Mouse (Mus musculus) midbrain, embryonic 10.5 days (tissue): Measurements from ENCODE around the gene Itpr1. TPM values are rescaled to one million over a fixed set of nuclear protein-coding genes. Genes with fewer than 3 reads are reported as not detected.

Source experiments
- DNase-seq: peaks from one replicate; pipeline ENCODE4 v3.0.0-alpha.2; 2017; ENCODE audit warnings: low spot score
- H3K27ac ChIP-seq: fragments of 300-500 bp; sonication (generic); replicated peaks from 2 replicates; pipeline ENCODE4 v1.5.1; 2016; ENCODE audit warnings: mild to moderate bottlenecking
- H3K27me3 ChIP-seq: fragments of 300-500 bp; sonication (generic); 2 replicates; pipeline ENCODE4 v1.6.1; 2016; ENCODE audit warnings: low read depth, mild to moderate bottlenecking; ENCODE audit not compliant: poor library complexity, severe bottlenecking
- H3K36me3 ChIP-seq: fragments of 300-500 bp; sonication (generic); 2 replicates; pipeline ENCODE4 v1.6.1; 2016; ENCODE audit warnings: mild to moderate bottlenecking, moderate library complexity
- H3K4me1 ChIP-seq: fragments of 300-500 bp; sonication (generic); 2 replicates; pipeline ENCODE4 v1.6.1; 2016
- H3K4me3 ChIP-seq: fragments of 300-500 bp; sonication (generic); 2 replicates; pipeline ENCODE4 v1.5.1; 2016; ENCODE audit warnings: mild to moderate bottlenecking, moderate library complexity
- H3K9me3 ChIP-seq: fragments of 300-500 bp; sonication (generic); replicated peaks from 2 replicates; pipeline ENCODE4 v1.6.1; 2016; ENCODE audit warnings: mild to moderate bottlenecking
- WGBS: fragments of 180-500 bp; shearing (Covaris S2); methylation state at CpG from one replicate; pipeline ENCODE4 v1.1.7; 2016; 5-methylcytosine and 5-hydroxymethylcytosine counted together
- polyA plus RNA-seq: library from polyadenylated mRNA; unstranded; fragments of >200 nt; fragmentation: Nextera tagmentation; extraction: Ambion mirVana; gene quantifications from 2 replicates; pipeline ENCODE4 v1.2.1, GENCODE M21; 2016

The Itpr1 gene
- polyA plus RNA-seq, 1 experiment from 2014 or later = 7.2 TPM

DNA sequence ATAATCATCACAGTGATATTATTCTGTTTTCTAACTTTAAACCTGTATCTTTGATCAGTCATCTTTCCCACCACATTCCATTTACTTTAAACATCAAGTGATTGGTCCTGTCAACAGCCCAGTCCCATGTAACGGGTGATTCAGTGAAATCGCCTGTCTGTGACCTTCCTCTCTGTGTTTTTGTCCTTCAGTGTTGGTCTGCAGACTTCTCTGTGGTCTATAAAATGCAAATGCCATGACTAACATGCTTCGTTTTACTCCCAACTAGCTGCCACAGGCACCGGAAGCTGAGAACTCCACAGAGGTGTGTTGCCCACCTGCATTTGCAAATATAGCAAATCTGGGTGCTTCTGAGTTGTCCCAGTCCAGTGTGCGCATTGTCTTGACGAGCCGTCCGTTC is 218.3 kb downstream of the Itpr1 start:
- Histone ChIP-seq H3K9me3 (no peaks in the 10 kb centered on the region), H3K27me3 (no peaks in the 10 kb centered on the region)
- 86% methylated on average over 8 of the region's 8 CpGs for WGBS

DNA sequence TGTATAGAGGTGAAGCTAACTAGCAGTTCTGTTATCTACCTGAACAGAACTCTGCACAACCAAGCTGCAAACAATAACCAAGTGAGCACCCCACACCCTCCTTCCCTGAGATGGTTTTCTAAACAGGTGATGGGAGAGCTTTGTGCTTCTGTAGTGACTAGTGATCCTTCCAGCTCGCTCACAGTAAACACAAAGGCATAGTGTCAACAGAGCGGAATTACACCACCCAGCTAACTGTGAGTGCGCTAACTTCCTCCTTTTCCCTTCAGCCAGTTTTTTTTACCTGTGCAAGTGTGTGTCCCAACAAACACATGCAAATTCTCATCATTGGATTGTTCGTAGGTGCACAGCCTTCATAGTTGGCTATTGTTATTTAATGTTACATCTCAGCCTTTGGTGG is 219.9 kb downstream of the Itpr1 start:
- DNase-seq = no peak
- Histone ChIP-seq H3K4me3 (no peak overlapping the region), H3K27me3 (no peaks in the 10 kb centered on the region), H3K4me1 (peaks cover 9% of the 10 kb centered on the region; the same call in 1 of the 2 replicates), H3K27ac (no peak overlapping the region), H3K9me3 (no peaks in the 10 kb centered on the region), H3K36me3 (no peaks in the 10 kb centered on the region)
- WGBS = 88% methylated on average over 4 of the region's 4 CpGs

More for the DNA sequence above, 218.3 kb downstream of the Itpr1 start:
- H3K4me1 ChIP-seq = peaks cover 9% of the 10 kb centered on the region; the same call in 1 of the 2 replicates
- no peak overlapping the region for H3K27ac ChIP-seq
- no peak overlapping the region for H3K4me3 ChIP-seq
- DNase-seq = no peak
- H3K36me3 ChIP-seq = no peaks in the 10 kb centered on the region

GRCm38 (mm10) chr6:108434816-108435215 is 221.9 kb downstream of the Itpr1 start:
- WGBS = 86% methylated on average over 6 of the region's 6 CpGs
- DNase-seq = no peak
- H3K27me3 ChIP-seq = no peaks in the 10 kb centered on the region

GRCm38 (mm10) chr6:108435467-108435866 is 222.6 kb downstream of the Itpr1 start:
- no peak for DNase-seq
- no peaks in the 10 kb centered on the region for H3K27me3 ChIP-seq

More at GRCm38 (mm10) chr6:108434816-108435215, 221.9 kb downstream of the Itpr1 start:
- no peaks in the 10 kb centered on the region for H3K36me3 ChIP-seq
- peaks cover 9% of the 10 kb centered on the region; the same call in 1 of the 2 replicates for H3K4me1 ChIP-seq
- H3K27ac ChIP-seq = no peak overlapping the region
- no peaks in the 10 kb centered on the region for H3K9me3 ChIP-seq
- H3K4me3 ChIP-seq = no peak overlapping the region

GRCm38 (mm10) chr6:108436608-108437007 is 223.7 kb downstream of the Itpr1 start:
- H3K27me3 ChIP-seq = no peaks in the 10 kb centered on the region
- H3K9me3 ChIP-seq = no peaks in the 10 kb centered on the region
- 65% methylated on average over 5 of the region's 5 CpGs for WGBS
- no peak for DNase-seq
- H3K4me3 ChIP-seq = no peak overlapping the region
- peaks cover 15% of the 10 kb centered on the region for H3K36me3 ChIP-seq
- H3K4me1 ChIP-seq = peaks cover 9% of the 10 kb centered on the region; the same call in 1 of the 2 replicates
- H3K27ac ChIP-seq = no peak overlapping the region

More at GRCm38 (mm10) chr6:108435467-108435866, 222.6 kb downstream of the Itpr1 start:
- 72% methylated on average over 6 of the region's 6 CpGs for WGBS
- no peak overlapping the region for H3K27ac ChIP-seq
- H3K9me3 ChIP-seq = no peaks in the 10 kb centered on the region
- peaks cover 4% of the 10 kb centered on the region for H3K36me3 ChIP-seq
- H3K4me3 ChIP-seq = no peak overlapping the region
- peaks cover 9% of the 10 kb centered on the region; the same call in 1 of the 2 replicates for H3K4me1 ChIP-seq

- no peaks in the 10 kb centered on the region for H3K9me3 ChIP-seq
- peaks cover 17% of the 10 kb centered on the region for H3K36me3 ChIP-seq
- H3K27me3 ChIP-seq = no peaks in the 10 kb centered on the region
- no peak for DNase-seq
- 93% methylated on average over 2 of the region's 2 CpGs for WGBS
- H3K4me3 ChIP-seq = no peak overlapping the region
- H3K27ac ChIP-seq = no peak overlapping the region
- peaks cover 3% of the 10 kb centered on the region; the same call in 1 of the 2 replicates for H3K4me1 ChIP-seq
These were observed 228.4 kb downstream of the Itpr1 start for GRCm38 (mm10) chr6:108441290-108441689.

- H3K4me1 ChIP-seq = no peaks in the 10 kb centered on the region
These were observed 229.4 kb downstream of the Itpr1 start for GRCm38 (mm10) chr6:108442291-108442690.

DNA sequence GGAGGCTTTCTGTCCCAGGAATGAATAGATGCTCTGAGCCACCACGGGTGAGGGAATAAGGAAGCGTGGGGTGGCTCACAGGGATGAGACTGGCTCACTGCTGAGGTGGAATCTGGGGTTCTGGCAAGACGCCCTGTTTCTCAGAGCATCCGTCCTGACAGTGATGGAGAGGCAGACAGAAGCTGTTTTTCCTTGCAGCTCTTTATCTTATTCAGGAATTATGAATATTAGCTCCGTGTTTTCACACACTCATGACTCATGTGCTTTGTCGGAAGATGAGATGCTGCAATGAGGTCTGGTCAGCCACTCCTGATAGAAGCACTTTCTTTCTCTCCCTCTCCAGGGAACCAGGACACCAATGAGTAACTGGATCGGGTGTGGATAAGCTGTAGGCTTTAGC is 231.5 kb downstream of the Itpr1 start:
- WGBS = 88% methylated on average over 7 of the region's 7 CpGs
- DNase-seq = no peak
- Histone ChIP-seq H3K36me3 (peaks cover 17% of the 10 kb centered on the region), H3K27ac (no peak overlapping the region), H3K9me3 (no peaks in the 10 kb centered on the region), H3K4me1 (peaks cover 9% of the 10 kb centered on the region), H3K27me3 (no peaks in the 10 kb centered on the region), H3K4me3 (no peak overlapping the region)

More at GRCm38 (mm10) chr6:108442291-108442690, 229.4 kb downstream of the Itpr1 start:
- DNase-seq = no peak
- no peaks in the 10 kb centered on the region for H3K9me3 ChIP-seq
- no peak overlapping the region for H3K27ac ChIP-seq
- no peaks in the 10 kb centered on the region for H3K27me3 ChIP-seq
- peaks cover 17% of the 10 kb centered on the region for H3K36me3 ChIP-seq
- no peak overlapping the region for H3K4me3 ChIP-seq
- 93% methylated on average over 3 of the region's 3 CpGs for WGBS

DNA sequence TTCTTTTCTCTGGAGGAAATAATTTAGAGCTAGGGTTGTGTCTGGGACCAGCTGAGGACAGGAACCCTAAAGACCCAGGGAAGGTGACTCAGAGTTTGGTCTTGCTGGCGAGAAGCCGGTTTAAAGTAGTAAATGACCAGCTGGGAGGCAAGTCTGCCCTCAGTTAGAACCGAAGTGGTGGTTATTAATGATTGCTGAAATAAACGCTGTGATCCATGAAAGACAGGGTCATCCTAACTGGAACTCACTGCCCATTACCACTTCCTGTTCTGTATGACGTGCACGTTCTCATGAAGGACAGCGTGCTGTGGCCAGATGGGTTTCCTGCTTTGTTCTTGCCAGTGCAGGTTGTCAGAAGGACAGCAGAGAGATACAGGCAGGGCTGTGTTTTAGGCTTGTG is 232.1 kb downstream of the Itpr1 start:
- 96% methylated on average over 7 of the region's 7 CpGs for WGBS

GRCm38 (mm10) chr6:108446766-108447165 is 233.9 kb downstream of the Itpr1 start:
- Histone ChIP-seq H3K36me3 (no peaks in the 10 kb centered on the region), H3K27ac (no peak overlapping the region), H3K27me3 (no peaks in the 10 kb centered on the region), H3K4me1 (peaks cover 13% of the 10 kb centered on the region), H3K9me3 (no peaks in the 10 kb centered on the region), H3K4me3 (no peak overlapping the region)
- 65% methylated on average over 1 of the region's 1 CpGs for WGBS
- DNase-seq = no peak

More for the DNA sequence above, 232.1 kb downstream of the Itpr1 start:
- no peak for DNase-seq
- Histone ChIP-seq H3K27ac (no peak overlapping the region), H3K9me3 (no peaks in the 10 kb centered on the region), H3K4me3 (no peak overlapping the region), H3K36me3 (peaks cover 17% of the 10 kb centered on the region), H3K27me3 (no peaks in the 10 kb centered on the region), H3K4me1 (peaks cover 13% of the 10 kb centered on the region)

- H3K27ac ChIP-seq = no peak overlapping the region
- no peak overlapping the region for H3K4me3 ChIP-seq
- DNase-seq = no peak
- H3K4me1 ChIP-seq = peaks cover 13% of the 10 kb centered on the region
- no peaks in the 10 kb centered on the region for H3K36me3 ChIP-seq
- WGBS = 84% methylated on average over 8 of the region's 8 CpGs
- no peaks in the 10 kb centered on the region for H3K27me3 ChIP-seq
- H3K9me3 ChIP-seq = no peaks in the 10 kb centered on the region
These were observed 234.4 kb downstream of the Itpr1 start for GRCm38 (mm10) chr6:108447179-108447845.

GRCm38 (mm10) chr6:108448016-108448735 is 235.3 kb downstream of the Itpr1 start:
- 80% methylated on average over 11 of the region's 11 CpGs for WGBS
- H3K27ac ChIP-seq = no peak overlapping the region
- peaks cover 13% of the 10 kb centered on the region for H3K4me1 ChIP-seq
- H3K27me3 ChIP-seq = no peaks in the 10 kb centered on the region
- no peak overlapping the region for H3K4me3 ChIP-seq
- H3K9me3 ChIP-seq = no peaks in the 10 kb centered on the region
- no peaks in the 10 kb centered on the region for H3K36me3 ChIP-seq
- DNase-seq = no peak

GRCm38 (mm10) chr6:108448864-108449263 is 236.0 kb downstream of the Itpr1 start:
- H3K4me1 ChIP-seq = peaks cover 13% of the 10 kb centered on the region
- WGBS = 57% methylated on average over 2 of the region's 2 CpGs
- H3K27me3 ChIP-seq = no peaks in the 10 kb centered on the region
- no peak overlapping the region for H3K27ac ChIP-seq
- no peaks in the 10 kb centered on the region for H3K9me3 ChIP-seq
- no peak overlapping the region for H3K4me3 ChIP-seq
- no peak for DNase-seq
- H3K36me3 ChIP-seq = no peaks in the 10 kb centered on the region
